Mouse (Mus musculus) macrophage (primary cell): Measurements from ENCODE around the gene Ccdc171. TPM values are rescaled to one million over a fixed set of nuclear protein-coding genes. Genes with fewer than 3 reads are reported as not detected.
"Not testable (repeated sequence)": the region's sequence is repeated elsewhere in the genome, so short reads cannot be mapped to it uniquely, and the experiment has no call there.

ENCODE experiments used
- H3K27ac ChIP-seq: fragments of 350-480 bp; formaldehyde crosslinking; 2 replicates; pipeline ENCODE4 v1.9.0; 2021
- H3K36me3 ChIP-seq: fragments of 350-480 bp; formaldehyde crosslinking; 2 replicates; pipeline ENCODE4 v1.9.0; 2021; ENCODE audit errors: inconsistent target
- H3K4me3 ChIP-seq: fragments of 350-480 bp; formaldehyde crosslinking; 2 replicates; pipeline ENCODE4 v1.9.0; 2021; ENCODE audit errors: inconsistent target
- H3K79me2 ChIP-seq: fragments of 350-480 bp; formaldehyde crosslinking; 2 replicates; pipeline ENCODE4 v1.9.0; 2021; ENCODE audit errors: inconsistent target
- WGBS: methylation state at CpG from one replicate; pipeline ENCODE4 v1.1.7; 2026; ENCODE audit warnings: inconsistent platforms; ENCODE audit not compliant: missing documents; 5-methylcytosine and 5-hydroxymethylcytosine counted together
- polyA plus RNA-seq: library from polyadenylated mRNA; stranded (reverse); fragments of 250-400 nt; gene quantifications from 3 replicates; pipeline ENCODE4 v1.2.4, GENCODE M21; 2018; ENCODE audit warnings: inconsistent platforms
- total RNA-seq, 78 experiments: library from RNA; depleted of rRNA; stranded (reverse); fragments of 250-400 nt; gene quantifications; 1 replicate in 9 of 78; 2 replicates in 24 of 78; 3 replicates in 43 of 78; 4 replicates in 2 of 78; pipeline ENCODE4 v1.2.4; 2018; ENCODE audit warnings: inconsistent platforms in 56 of 78

Gene Ccdc171
- 10 to 100 TPM in 25 of 26 experiments, 1 to 10 TPM in 1; 8.9 to 59.2 (median 41.3) TPM for total RNA-seq (2018; cell fraction: chromatin; rRNA removed)
- total RNA-seq (2018; cell fraction: cytosol; rRNA removed) = 1 to 10 TPM; 1.3 to 4.0 (median 2.0) TPM
- total RNA-seq (2018; cell fraction: nucleus; rRNA removed) = 10 to 100 TPM in 19 of 26 experiments, 1 to 10 TPM in 7; 5.0 to 29.8 (median 15.7) TPM
- 1.1 to 1.3 TPM (median 1.2 TPM) in 3 replicates for polyA plus RNA-seq

GRCm38 (mm10) chr4:83524843-83525689 lies at the start of gene Ccdc171:
TSS of gene Ccdc171 (plus strand) at chr4:83525545.
- no peaks in the 10 kb centered on the region for H3K36me3 ChIP-seq
- peak within 1 kb of the TSS; percentile 38; the same call in 1 of the 2 replicates for H3K27ac ChIP-seq
- peak within 1 kb of the TSS; percentile 69 for H3K4me3 ChIP-seq
- under 1% methylated on average over 71 of the region's 73 CpGs for WGBS
- no peaks in the 10 kb centered on the region for H3K79me2 ChIP-seq

GRCm38 (mm10) chr4:83485250-83485649 lies 40.1 kb upstream of the Ccdc171 start:
- Histone ChIP-seq H3K79me2 (no peaks in the 10 kb centered on the region), H3K27ac (no peak overlapping the region), H3K4me3 (peak overlapping the region; percentile 45), H3K36me3 (no peaks in the 10 kb centered on the region)
- 40% methylated on average over 12 of the region's 12 CpGs for WGBS

- no peaks in the 10 kb centered on the region for H3K36me3 ChIP-seq
- WGBS = under 1% methylated on average over 39 of the region's 40 CpGs
- no peak overlapping the region for H3K27ac ChIP-seq
- H3K4me3 ChIP-seq = peak overlapping the region; percentile 45
- no peaks in the 10 kb centered on the region for H3K79me2 ChIP-seq
Observed at GRCm38 (mm10) chr4:83485735-83486116, 39.6 kb upstream of the Ccdc171 start.

GRCm38 (mm10) chr4:83486117-83486901 lies 39.0 kb upstream of the Ccdc171 start, which contains the start of gene Psip1:
TSS of gene Psip1 (minus strand) at chr4:83486459.
- Histone ChIP-seq H3K27ac (peak within 1 kb of the TSS; percentile 41; the same call in 1 of the 2 replicates), H3K79me2 (no peaks in the 10 kb centered on the region), H3K4me3 (peak within 1 kb of the TSS; percentile 45), H3K36me3 (no peaks in the 10 kb centered on the region)
- WGBS = 2% methylated on average over 51 of the region's 86 CpGs

GRCm38 (mm10) chr4:83489121-83489520 lies 36.2 kb upstream of the Ccdc171 start:
- Histone ChIP-seq H3K27ac (no peak overlapping the region), H3K79me2 (no peaks in the 10 kb centered on the region), H3K36me3 (no peaks in the 10 kb centered on the region), H3K4me3 (no peak overlapping the region)
- whole genome bisulfite sequencing = 84% methylated on average over 5 of the region's 5 CpGs

- no peak overlapping the region for H3K4me3 ChIP-seq
- 83% methylated on average over 1 of the region's 1 CpGs for WGBS
- no peaks in the 10 kb centered on the region for H3K79me2 ChIP-seq
- no peaks in the 10 kb centered on the region for H3K36me3 ChIP-seq
- H3K27ac ChIP-seq = no peak overlapping the region
Observed at GRCm38 (mm10) chr4:83493112-83493511, 32.2 kb upstream of the Ccdc171 start.

- not testable (repeated sequence) for H3K36me3 ChIP-seq, H3K4me3 ChIP-seq, H3K27ac ChIP-seq, H3K79me2 ChIP-seq
- WGBS = 87% methylated on average over 5 of the region's 5 CpGs
Observed at GRCm38 (mm10) chr4:83497013-83497412, 28.3 kb upstream of the Ccdc171 start.

GRCm38 (mm10) chr4:83500154-83501036 lies 24.9 kb upstream of the Ccdc171 start:
- Histone ChIP-seq H3K27ac (no peak overlapping the region), H3K4me3 (no peak overlapping the region), H3K36me3 (no peaks in the 10 kb centered on the region), H3K79me2 (no peaks in the 10 kb centered on the region)
- WGBS = 58% methylated on average over 16 of the region's 22 CpGs

GRCm38 (mm10) chr4:83501037-83501430 lies 24.3 kb upstream of the Ccdc171 start:
- 73% methylated on average over 5 of the region's 7 CpGs for WGBS
- H3K79me2 ChIP-seq = no peaks in the 10 kb centered on the region
- no peak overlapping the region for H3K27ac ChIP-seq
- no peak overlapping the region for H3K4me3 ChIP-seq
- H3K36me3 ChIP-seq = no peaks in the 10 kb centered on the region

- H3K27ac ChIP-seq = no peak overlapping the region
- H3K36me3 ChIP-seq = no peaks in the 10 kb centered on the region
- no peak overlapping the region for H3K4me3 ChIP-seq
- no peaks in the 10 kb centered on the region for H3K79me2 ChIP-seq
- WGBS = 63% methylated on average over 2 of the region's 2 CpGs
Observed at GRCm38 (mm10) chr4:83509600-83509999, 15.7 kb upstream of the Ccdc171 start.

GRCm38 (mm10) chr4:83511083-83511482 lies 14.3 kb upstream of the Ccdc171 start:
- WGBS = 95% methylated on average over 8 of the region's 8 CpGs
- Histone ChIP-seq H3K79me2 (no peaks in the 10 kb centered on the region), H3K36me3 (no peaks in the 10 kb centered on the region), H3K27ac (no peak overlapping the region), H3K4me3 (no peak overlapping the region)

- Histone ChIP-seq H3K36me3 (no peaks in the 10 kb centered on the region), H3K4me3 (no peak overlapping the region), H3K27ac (no peak overlapping the region), H3K79me2 (no peaks in the 10 kb centered on the region)
- WGBS = 10% methylated on average over 3 of the region's 3 CpGs
Observed at GRCm38 (mm10) chr4:83512217-83512616, 13.1 kb upstream of the Ccdc171 start.

GRCm38 (mm10) chr4:83512644-83513043 lies 12.7 kb upstream of the Ccdc171 start:
- WGBS = no CpG with 5 or more reads among the region's 2 CpGs
- H3K4me3 ChIP-seq = no peak overlapping the region
- H3K27ac ChIP-seq = no peak overlapping the region
- no peaks in the 10 kb centered on the region for H3K36me3 ChIP-seq
- H3K79me2 ChIP-seq = no peaks in the 10 kb centered on the region

GRCm38 (mm10) chr4:83514183-83514582 lies 11.2 kb upstream of the Ccdc171 start:
- Histone ChIP-seq H3K36me3 (no peaks in the 10 kb centered on the region), H3K27ac (no peak overlapping the region), H3K79me2 (no peaks in the 10 kb centered on the region), H3K4me3 (no peak overlapping the region)
- 92% methylated on average over 1 of the region's 1 CpGs for WGBS
